Mouse (Mus musculus) thymus, adult 2 months (tissue): Measurements from ENCODE around the gene Akr1a1.

ENCODE experiments used
- CTCF ChIP-seq: fragments of 200-500 bp; IDR thresholded peaks from 2 replicates; pipeline ENCODE4 v1.5.1; 2012; ENCODE audit warnings: mild to moderate bottlenecking, control low read depth, low read length, moderate library complexity, borderline replicate concordance; ENCODE audit not compliant: control insufficient read depth, poor library complexity, insufficient read depth; ENCODE audit errors: extremely low read depth
- POLR2A ChIP-seq: fragments of 200-500 bp; IDR thresholded peaks from 2 replicates; pipeline ENCODE4 v1.6.1; 2012; ENCODE audit warnings: mild to moderate bottlenecking, low read length, control low read depth, moderate library complexity; ENCODE audit not compliant: control insufficient read depth, poor library complexity, insufficient read depth; ENCODE audit errors: extremely low read depth

GRCm38 (mm10) chr4:116689309-116689876 is 37.9 kb upstream of the Akr1a1 start:
- TF ChIP-seq CTCF = no peak
- TF ChIP-seq POLR2A = no peak
